Mouse (Mus musculus): Measurements from ENCODE around the gene Tspan4. TPM values are rescaled to one million over a fixed set of nuclear protein-coding genes. Genes with fewer than 3 reads are reported as not detected.

The Tspan4 gene
- polyA plus RNA-seq, 1 experiment from 2014 or later, result 72.8 TPM

DNA sequence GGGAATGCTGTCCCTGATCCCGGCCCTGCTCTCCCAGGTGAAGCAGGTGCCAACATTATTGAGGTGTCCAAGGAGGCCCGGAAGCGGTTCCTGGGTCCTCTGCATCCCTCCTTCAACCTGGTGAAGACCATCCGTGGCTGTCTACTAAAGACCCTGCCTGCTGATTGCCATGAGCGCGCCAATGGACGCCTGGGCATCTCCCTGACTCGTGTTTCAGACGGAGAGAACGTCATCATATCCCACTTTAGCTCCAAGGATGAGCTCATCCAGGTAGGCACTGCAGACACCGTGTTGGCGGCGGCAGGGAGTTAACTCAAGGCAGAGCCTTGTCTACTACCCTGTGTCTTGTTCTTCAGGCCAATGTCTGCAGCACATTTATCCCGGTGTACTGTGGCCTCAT lies 17.8 kb upstream of the Tspan4 start:
- no peak overlapping the region for H3K27ac ChIP-seq
- no peak for ATAC-seq (ENCODE audit: insufficient read depth, low FRiP score, low read depth)
- no peaks in the 10 kb centered on the region for H3K9me3 ChIP-seq
- no peak overlapping the region for H3K4me2 ChIP-seq
- H3K36me3 ChIP-seq, result 0 out of 2 replicates have a peak, but pooled peaks cover 4% of the 10 kb centered on the region
- H3K4me3 ChIP-seq (replicated peaks), result no peak overlapping the region
- H3K27me3 ChIP-seq (replicated peaks), result peaks cover 13% of the 10 kb centered on the region; the same call in 1 of the 2 replicates
- 94% methylated on average over 14 of the region's 14 CpGs for WGBS
- no peak overlapping the region for H3K9ac ChIP-seq
- peaks cover 38% of the 10 kb centered on the region for H3K4me1 ChIP-seq

DNA sequence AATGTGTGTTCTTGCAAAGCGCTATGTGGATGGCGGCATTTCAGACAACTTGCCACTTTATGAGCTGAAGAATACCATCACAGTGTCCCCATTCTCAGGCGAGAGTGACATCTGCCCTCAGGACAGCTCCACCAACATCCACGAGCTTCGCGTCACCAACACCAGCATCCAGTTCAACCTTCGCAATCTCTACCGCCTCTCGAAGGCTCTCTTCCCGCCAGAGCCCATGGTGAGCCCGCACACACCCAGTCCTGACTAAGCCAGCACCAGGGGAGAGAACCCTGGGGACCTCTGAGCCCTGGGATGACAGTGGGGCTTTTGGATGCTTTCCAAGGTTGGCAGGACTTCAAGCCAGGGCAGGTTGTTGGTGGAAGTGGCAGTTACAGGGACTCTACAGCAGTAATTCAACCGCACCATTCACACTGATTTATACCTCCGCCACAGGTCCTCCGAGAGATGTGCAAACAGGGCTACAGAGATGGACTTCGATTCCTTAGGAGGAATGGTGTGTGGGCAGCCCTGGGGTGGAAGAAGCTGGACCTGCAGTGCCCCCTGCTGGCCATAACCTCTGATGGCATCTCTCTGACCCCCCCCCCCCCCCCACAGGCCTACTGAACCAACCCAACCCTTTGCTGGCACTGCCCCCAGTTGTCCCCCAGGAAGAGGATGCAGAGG lies 16.9 kb upstream of the Tspan4 start:
- ATAC-seq (ENCODE audit: insufficient read depth, low FRiP score, low read depth), result no peak
- Histone ChIP-seq H3K9me3 (no peaks in the 10 kb centered on the region), H3K4me1 (peaks cover 42% of the 10 kb centered on the region)

DNA sequence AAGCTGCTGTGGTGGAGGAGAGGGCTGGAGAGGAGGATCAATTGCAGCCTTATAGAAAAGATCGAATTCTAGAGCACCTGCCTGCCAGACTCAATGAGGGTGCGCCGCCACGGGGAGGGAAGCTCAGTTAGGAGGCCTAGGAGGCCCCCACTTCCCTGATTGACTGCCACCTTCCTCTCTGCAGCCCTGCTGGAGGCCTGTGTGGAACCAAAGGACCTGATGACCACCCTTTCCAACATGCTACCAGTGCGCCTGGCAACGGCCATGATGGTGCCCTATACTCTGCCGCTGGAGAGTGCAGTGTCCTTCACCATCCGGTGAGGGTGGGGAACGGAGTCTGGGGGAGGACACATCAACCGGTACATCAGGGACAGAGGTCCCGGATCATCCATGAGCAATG lies 16.4 kb upstream of the Tspan4 start:
- no peak overlapping the region for H3K27ac ChIP-seq
- no peak for ATAC-seq (ENCODE audit: insufficient read depth, low FRiP score, low read depth)
- peaks cover 47% of the 10 kb centered on the region for H3K4me1 ChIP-seq
- H3K9ac ChIP-seq, result no peak overlapping the region
- H3K9me3 ChIP-seq, result no peaks in the 10 kb centered on the region
- H3K4me2 ChIP-seq, result no peak overlapping the region
- 0 out of 2 replicates have a peak, but pooled peaks cover 4% of the 10 kb centered on the region for H3K36me3 ChIP-seq
- WGBS, result 88% methylated on average over 11 of the region's 11 CpGs
- peaks cover 24% of the 10 kb centered on the region for H3K27me3 ChIP-seq (replicated peaks)
- H3K4me3 ChIP-seq (replicated peaks), result no peak overlapping the region

More for the DNA sequence above, 16.9 kb upstream of the Tspan4 start:
- 0 out of 2 replicates have a peak, but pooled peaks cover 4% of the 10 kb centered on the region for H3K36me3 ChIP-seq
- no peak overlapping the region for H3K9ac ChIP-seq
- H3K27me3 ChIP-seq (replicated peaks), result peaks cover 20% of the 10 kb centered on the region
- H3K4me3 ChIP-seq (replicated peaks), result no peak overlapping the region
- WGBS, result 78% methylated on average over 15 of the region's 15 CpGs
- no peak overlapping the region for H3K27ac ChIP-seq
- no peak overlapping the region for H3K4me2 ChIP-seq

DNA sequence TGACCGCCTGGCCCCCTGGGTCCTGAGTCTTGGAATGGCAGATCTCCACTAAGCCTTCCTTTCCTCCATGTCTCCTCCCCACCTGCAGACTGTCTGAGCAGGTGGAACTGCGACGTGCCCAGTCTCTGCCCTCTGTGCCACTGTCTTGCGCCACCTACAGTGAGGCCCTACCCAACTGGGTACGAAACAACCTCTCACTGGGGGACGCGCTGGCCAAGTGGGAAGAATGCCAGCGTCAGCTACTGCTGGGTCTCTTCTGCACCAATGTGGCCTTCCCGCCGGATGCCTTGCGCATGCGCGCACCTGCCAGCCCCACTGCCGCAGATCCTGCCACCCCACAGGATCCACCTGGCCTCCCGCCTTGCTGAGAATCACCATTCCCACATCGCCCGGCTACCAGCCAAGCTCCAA lies 15.7 kb upstream of the Tspan4 start:
- 0 out of 2 replicates have a peak, but pooled peaks cover 4% of the 10 kb centered on the region for H3K36me3 ChIP-seq
- no peaks in the 10 kb centered on the region for H3K9me3 ChIP-seq
- H3K4me1 ChIP-seq, result peaks cover 50% of the 10 kb centered on the region
- 87% methylated on average over 17 of the region's 17 CpGs for WGBS
- no peak overlapping the region for H3K9ac ChIP-seq
- H3K27me3 ChIP-seq (replicated peaks), result peaks cover 30% of the 10 kb centered on the region
- no peak for ATAC-seq (ENCODE audit: insufficient read depth, low FRiP score, low read depth)
- no peak overlapping the region for H3K4me2 ChIP-seq
- no peak overlapping the region for H3K4me3 ChIP-seq (replicated peaks)
- H3K27ac ChIP-seq, result no peak overlapping the region

DNA sequence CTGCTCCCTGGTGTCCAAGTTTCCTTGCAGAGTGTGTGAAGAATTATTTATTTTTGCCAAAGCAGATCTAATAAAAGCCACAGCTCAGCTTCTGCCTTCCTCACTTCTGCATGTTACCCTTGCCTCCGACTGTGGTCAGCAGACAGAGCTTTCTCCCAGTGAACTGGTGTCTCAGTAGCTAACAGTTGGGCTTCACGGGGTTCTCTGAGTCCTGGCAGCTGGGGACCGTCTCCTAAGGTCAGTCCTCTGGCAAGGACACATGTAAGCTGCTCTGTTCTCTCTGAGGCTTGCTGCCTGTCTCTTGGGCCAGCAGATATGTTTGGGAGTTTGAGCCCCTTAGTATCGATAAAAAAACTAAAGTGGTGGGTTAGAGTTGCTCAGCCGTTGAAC lies 15.0 kb upstream of the Tspan4 start:
- Histone ChIP-seq H3K4me2 (no peak overlapping the region), H3K27me3 (replicated peaks) (peaks cover 37% of the 10 kb centered on the region)
- WGBS, result 41% methylated on average over 5 of the region's 5 CpGs

DNA sequence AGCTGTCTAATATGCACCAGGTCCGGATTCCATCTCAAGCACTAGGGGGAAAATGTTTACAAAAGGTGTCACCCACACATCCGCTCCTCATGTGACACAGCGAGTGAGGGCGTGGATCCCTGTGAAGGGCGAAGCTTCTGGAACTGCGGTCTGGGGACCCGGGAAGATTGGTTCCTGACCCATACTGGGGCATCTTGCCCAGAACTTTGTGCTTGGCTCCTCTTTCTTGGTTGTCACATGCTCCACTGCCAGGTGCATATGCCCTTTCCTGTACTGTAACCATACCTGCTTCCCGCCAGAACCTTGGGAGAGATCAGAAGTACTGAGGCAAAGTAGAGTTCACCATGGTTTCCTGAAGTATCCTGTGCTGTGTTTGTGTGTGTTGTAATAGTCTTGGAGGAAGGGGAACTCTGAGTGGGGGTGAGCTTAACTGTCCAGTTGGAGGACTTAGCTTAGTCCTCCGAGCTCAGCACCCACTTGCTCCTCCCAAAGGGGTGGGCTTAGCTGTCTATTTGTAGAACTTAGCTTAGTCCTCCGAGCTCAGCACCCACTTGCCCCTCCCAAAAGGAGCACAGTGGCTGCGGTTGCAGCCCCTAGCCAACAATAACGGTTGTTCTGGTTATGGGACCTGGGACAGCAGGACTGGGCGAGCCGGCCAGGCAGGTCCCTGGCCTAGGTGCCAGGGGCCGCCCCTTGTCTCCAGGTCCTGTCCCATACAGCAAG lies 14.5 kb upstream of the Tspan4 start, which contains the start of gene Cracr2b:
Gene Cracr2b, plus strand, starts transcription at position 704 of the 723 bp plus-strand sequence.
- H3K27ac ChIP-seq, result peak within 1 kb of the TSS; percentile 33; the same call in 1 of the 2 replicates

More for the DNA sequence above, 15.0 kb upstream of the Tspan4 start:
- Histone ChIP-seq H3K27ac (no peak overlapping the region), H3K4me3 (replicated peaks) (no peak overlapping the region), H3K9me3 (no peaks in the 10 kb centered on the region), H3K4me1 (peaks cover 52% of the 10 kb centered on the region), H3K9ac (no peak overlapping the region), H3K36me3 (0 out of 2 replicates have a peak, but pooled peaks cover 4% of the 10 kb centered on the region)
- no peak for ATAC-seq (ENCODE audit: insufficient read depth, low FRiP score, low read depth)

DNA sequence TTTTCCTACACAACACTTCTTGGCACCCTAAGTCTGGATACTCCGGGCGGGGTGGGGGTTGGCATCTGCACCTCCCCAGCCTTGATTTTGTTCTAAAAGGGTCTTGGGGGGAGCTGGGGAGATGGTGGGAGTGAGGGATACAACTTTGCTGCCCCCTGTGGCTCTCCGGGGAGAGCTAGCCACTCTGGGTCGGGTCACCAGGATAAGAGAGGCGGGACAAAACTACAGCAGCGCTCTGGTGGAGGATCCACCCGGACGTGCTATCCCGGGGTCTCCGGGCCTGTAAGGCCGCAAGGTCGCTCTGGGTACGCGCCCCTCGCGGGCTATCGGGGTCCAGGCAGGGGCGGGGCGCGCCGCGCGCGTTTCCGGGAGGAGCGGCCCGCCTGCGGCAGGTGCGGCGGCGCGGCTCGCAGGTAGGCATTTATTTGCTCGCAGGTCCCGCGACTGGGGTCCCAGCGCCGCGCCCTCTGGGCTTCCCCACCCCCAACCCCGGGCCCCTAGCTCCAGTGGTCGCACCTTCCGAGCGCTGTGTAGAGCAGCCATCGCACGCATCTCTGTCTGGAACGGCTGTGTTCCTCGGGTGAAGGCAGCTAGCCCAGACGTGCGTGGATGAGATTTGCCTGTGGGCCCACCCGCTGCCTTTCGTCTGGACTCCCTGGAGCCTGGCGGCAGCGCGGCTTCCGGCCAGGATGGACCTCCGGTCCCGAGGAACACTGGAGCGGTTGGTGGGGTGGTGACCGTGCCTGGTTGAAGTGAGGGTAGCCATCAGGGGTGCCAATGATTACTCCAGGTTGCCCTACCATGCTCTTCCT lies 13.3 kb upstream of the Tspan4 start:
- peaks cover 54% of the 10 kb centered on the region for H3K4me1 ChIP-seq
- H3K4me3 ChIP-seq (replicated peaks), result peak overlapping the region; percentile 46
- peak overlapping the region; percentile 37 for H3K9ac ChIP-seq
- H3K4me2 ChIP-seq, result peak overlapping the region; percentile 82
- H3K9me3 ChIP-seq, result no peaks in the 10 kb centered on the region
- peak overlapping the region; percentile 33; the same call in 1 of the 2 replicates for H3K27ac ChIP-seq
- no peak; the same call in 1 of the 2 replicates for ATAC-seq (ENCODE audit: insufficient read depth, low FRiP score, low read depth)
- H3K36me3 ChIP-seq, result 0 out of 2 replicates have a peak, but pooled peaks cover 4% of the 10 kb centered on the region
- peaks cover 38% of the 10 kb centered on the region for H3K27me3 ChIP-seq (replicated peaks)
- 3% methylated on average over 59 of the region's 59 CpGs for WGBS

More for the DNA sequence above, 14.5 kb upstream of the Tspan4 start, which contains the start of gene Cracr2b:
- peaks cover 38% of the 10 kb centered on the region for H3K27me3 ChIP-seq (replicated peaks)
- H3K9ac ChIP-seq, result peak within 1 kb of the TSS; percentile 37
- no peak for ATAC-seq (ENCODE audit: insufficient read depth, low FRiP score, low read depth)
- peak within 1 kb of the TSS; percentile 82 for H3K4me2 ChIP-seq
- no peaks in the 10 kb centered on the region for H3K9me3 ChIP-seq
- peak within 1 kb of the TSS; percentile 46 for H3K4me3 ChIP-seq (replicated peaks)
- WGBS, result 52% methylated on average over 15 of the region's 15 CpGs
- peaks cover 56% of the 10 kb centered on the region for H3K4me1 ChIP-seq
- 0 out of 2 replicates have a peak, but pooled peaks cover 4% of the 10 kb centered on the region for H3K36me3 ChIP-seq

DNA sequence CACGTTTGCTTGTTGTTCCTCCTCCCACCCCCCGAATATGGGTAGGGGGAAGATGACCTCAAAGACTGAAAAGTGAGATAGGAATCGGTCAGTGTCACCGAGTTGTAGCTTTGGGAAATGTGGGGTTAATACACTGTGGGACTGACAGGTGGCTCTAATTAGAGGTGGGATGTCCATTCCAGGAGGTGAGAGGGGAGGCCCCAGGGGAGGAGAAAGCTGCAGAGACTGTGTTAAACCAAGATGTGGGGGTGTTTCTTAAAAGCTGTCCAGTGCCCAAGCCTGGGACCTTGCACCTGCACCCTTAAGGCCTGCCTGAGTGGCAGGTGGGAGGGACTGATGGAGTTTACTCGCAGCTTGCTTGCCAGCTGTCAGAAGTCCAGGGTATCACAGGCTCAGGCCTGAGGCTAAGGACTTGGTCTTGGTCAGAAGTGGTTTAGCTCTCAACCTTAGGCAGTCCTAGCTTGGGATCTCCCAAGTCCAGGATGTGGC lies 12.7 kb upstream of the Tspan4 start:
- peak; percentile 8; the same call in 1 of the 2 replicates for ATAC-seq (ENCODE audit: insufficient read depth, low FRiP score, low read depth)
- no peaks in the 10 kb centered on the region for H3K9me3 ChIP-seq
- peaks cover 57% of the 10 kb centered on the region for H3K4me1 ChIP-seq
- H3K4me2 ChIP-seq, result peak overlapping the region; percentile 82
- WGBS, result 22% methylated on average over 5 of the region's 5 CpGs
- 0 out of 2 replicates have a peak overlapping the region, but pooled peaks have one; percentile 37 for H3K9ac ChIP-seq
- 0 out of 2 replicates have a peak, but pooled peaks cover 4% of the 10 kb centered on the region for H3K36me3 ChIP-seq
- peak overlapping the region; percentile 46 for H3K4me3 ChIP-seq (replicated peaks)
- H3K27ac ChIP-seq, result peak overlapping the region; percentile 33
- H3K27me3 ChIP-seq (replicated peaks), result peaks cover 38% of the 10 kb centered on the region

DNA sequence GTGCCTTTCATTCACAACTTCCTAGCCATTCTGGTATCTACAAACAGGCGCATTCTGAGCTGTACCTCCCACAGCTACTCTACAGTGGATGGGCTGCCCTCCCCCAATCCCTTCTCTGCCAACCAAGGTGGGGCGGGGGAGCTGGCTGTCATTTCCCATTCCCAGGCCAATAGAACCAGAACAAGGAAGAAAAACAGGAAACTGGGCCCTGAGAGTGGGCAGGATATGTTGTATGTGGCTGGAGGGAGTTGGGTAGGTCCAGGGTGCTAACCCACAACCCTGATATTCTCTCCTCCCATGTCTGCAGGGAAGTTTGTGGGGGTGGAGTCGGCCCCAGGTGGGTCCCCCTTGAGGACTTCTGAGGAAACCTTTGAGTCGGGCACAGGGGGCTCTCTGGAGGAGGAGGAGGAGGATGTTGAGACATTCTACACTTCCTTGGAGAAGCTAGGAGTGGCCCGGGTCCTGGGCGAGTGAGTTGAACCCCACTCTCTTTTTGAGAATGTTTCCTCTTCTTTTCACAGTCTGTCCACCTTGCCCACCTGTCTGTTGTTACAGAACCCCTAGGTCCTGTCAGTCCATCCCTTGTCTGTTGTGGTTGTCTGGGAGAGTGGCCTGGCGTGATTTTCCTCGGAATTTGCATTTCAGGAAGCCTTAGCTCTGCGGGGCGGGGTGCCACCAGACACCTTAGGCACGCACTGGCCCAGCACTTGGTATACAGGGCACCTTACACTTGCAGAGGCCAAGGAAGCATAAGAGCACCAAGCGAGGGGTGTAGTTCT lies 11.0 kb upstream of the Tspan4 start:
- no peak overlapping the region for H3K9ac ChIP-seq
- H3K36me3 ChIP-seq, result 0 out of 2 replicates have a peak, but pooled peaks cover 2% of the 10 kb centered on the region
- H3K27me3 ChIP-seq (replicated peaks), result peaks cover 38% of the 10 kb centered on the region
- 43% methylated on average over 12 of the region's 12 CpGs for WGBS
- peaks cover 69% of the 10 kb centered on the region for H3K4me1 ChIP-seq
- peak overlapping the region; percentile 48 for H3K4me2 ChIP-seq
- H3K27ac ChIP-seq, result peak overlapping the region; percentile 4; the same call in 1 of the 2 replicates
- H3K9me3 ChIP-seq, result no peaks in the 10 kb centered on the region
- H3K4me3 ChIP-seq (replicated peaks), result peak overlapping the region; percentile 20
- no peak for ATAC-seq (ENCODE audit: insufficient read depth, low FRiP score, low read depth)

DNA sequence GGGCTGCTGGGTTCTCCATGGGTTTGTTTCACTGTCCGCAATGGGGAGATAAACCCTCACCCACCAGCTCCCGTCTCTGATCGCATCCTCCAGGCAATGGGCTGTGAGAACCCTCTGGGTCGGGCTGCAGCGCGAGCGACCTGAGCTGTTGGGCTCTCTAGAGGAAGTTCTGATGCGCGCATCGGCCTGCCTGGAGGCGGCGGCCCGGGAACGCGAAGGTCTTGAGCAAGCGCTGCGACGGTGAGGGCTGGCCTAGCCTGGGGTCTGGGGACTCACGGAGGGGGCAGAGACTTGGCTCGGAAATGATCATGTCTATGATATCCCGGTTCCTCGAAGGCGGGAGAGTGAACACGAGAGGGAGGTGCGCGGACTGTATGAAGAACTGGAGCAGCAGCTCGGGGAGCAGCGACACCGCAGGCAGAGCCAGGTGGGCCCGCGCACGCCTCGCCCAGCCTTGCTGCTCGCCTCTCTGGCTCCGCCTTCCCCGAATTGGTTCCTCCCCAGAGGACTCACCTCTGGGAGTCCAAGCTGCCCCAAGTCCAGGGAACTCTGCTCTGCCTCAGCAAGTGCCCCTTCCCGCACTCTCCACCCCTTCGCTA lies 10.3 kb upstream of the Tspan4 start:
- Histone ChIP-seq H3K4me1 (peaks cover 71% of the 10 kb centered on the region), H3K36me3 (peaks cover 5% of the 10 kb centered on the region), H3K9ac (0 out of 2 replicates have a peak overlapping the region, but pooled peaks have one; percentile 13), H3K4me3 (replicated peaks) (peak overlapping the region; percentile 20), H3K27ac (no peak overlapping the region), H3K4me2 (peak overlapping the region; percentile 48), H3K27me3 (replicated peaks) (peaks cover 33% of the 10 kb centered on the region), H3K9me3 (no peaks in the 10 kb centered on the region)
- no peak for ATAC-seq (ENCODE audit: insufficient read depth, low FRiP score, low read depth)
- WGBS, result 10% methylated on average over 38 of the region's 38 CpGs
